Mouse (Mus musculus) hindbrain, embryonic 14.5 days (tissue): Measurements from ENCODE around the gene Tunar. TPM values are rescaled to one million over a fixed set of nuclear protein-coding genes. Genes with fewer than 3 reads are reported as not detected.

Experiments used
- ATAC-seq: fragments of 200-750 bp; cut with Nextera tagmentation; 2 replicates; pipeline ENCODE4 v1.8.0; 2017; ENCODE audit warnings: moderate number of reproducible peaks, mild to moderate bottlenecking, moderate TSS enrichment, moderate library complexity; ENCODE audit not compliant: low FRiP score
- DNase-seq: peaks from one replicate; pipeline ENCODE4 v3.0.0-alpha.2; 2015; ENCODE audit warnings: low spot score
- H3K27ac ChIP-seq: fragments of 300-500 bp; sonication (generic); 2 replicates; pipeline ENCODE4 v1.5.1; 2014; ENCODE audit warnings: mild to moderate bottlenecking, moderate library complexity
- H3K27me3 ChIP-seq: fragments of 300-500 bp; sonication (generic); 2 replicates; pipeline ENCODE4 v1.6.1; 2014; ENCODE audit warnings: mild to moderate bottlenecking, low read length, mixed read lengths; ENCODE audit not compliant: control insufficient read depth, insufficient read depth
- H3K36me3 ChIP-seq: fragments of 300-500 bp; sonication (generic); replicated peaks from 2 replicates; pipeline ENCODE4 v1.6.1; 2014; ENCODE audit not compliant: control insufficient read depth, insufficient read depth
- H3K4me1 ChIP-seq: fragments of 300-500 bp; sonication (generic); replicated peaks from 2 replicates; pipeline ENCODE4 v1.6.1; 2014; ENCODE audit warnings: antibody characterized with exemption, low read length, mixed read lengths; ENCODE audit not compliant: control insufficient read depth, insufficient read depth
- H3K4me2 ChIP-seq: fragments of 300-500 bp; sonication (generic); replicated peaks from 2 replicates; pipeline ENCODE4 v1.6.1; 2014; ENCODE audit warnings: mild to moderate bottlenecking, moderate library complexity
- H3K4me3 ChIP-seq: fragments of 300-500 bp; sonication (generic); replicated peaks from 2 replicates; pipeline ENCODE4 v1.5.1; 2014; ENCODE audit warnings: mild to moderate bottlenecking, low read length
- H3K9ac ChIP-seq: fragments of 300-500 bp; sonication (generic); 2 replicates; pipeline ENCODE4 v1.6.1; 2014
- H3K9me3 ChIP-seq: fragments of 300-500 bp; sonication (generic); 2 replicates; pipeline ENCODE4 v1.6.1; 2016; ENCODE audit warnings: low read length; ENCODE audit not compliant: control insufficient read depth
- WGBS: fragments of 180-500 bp; shearing (Covaris S2); extraction: QIAGEN DNeasy Blood & Tissue Kit; methylation state at CpG from one replicate; pipeline ENCODE4 v1.1.7; 2014; 5-methylcytosine and 5-hydroxymethylcytosine counted together
- polyA plus RNA-seq: library from polyadenylated mRNA; unstranded; fragments of >200 nt; fragmentation: Nextera tagmentation; extraction: Ambion mirVana; gene quantifications from 2 replicates; pipeline ENCODE4 v1.2.1, GENCODE M21; 2014

Gene Tunar
- polyA plus RNA-seq = 20.3 and 25.9 TPM in 2 replicates

GRCm38 (mm10) chr12:105333570-105333969, at the start of gene Tunar:
Tunar (plus strand) TSS chr12:105333870.
- H3K4me2 ChIP-seq = no peak within 1 kb of the TSS
- H3K4me1 ChIP-seq = peaks cover 17% of the 10 kb centered on the region
- WGBS = 90% methylated on average over 2 of the region's 2 CpGs
- no peak for DNase-seq
- H3K9ac ChIP-seq = no peak within 1 kb of the TSS
- H3K27ac ChIP-seq = no peak within 1 kb of the TSS
- no peak within 1 kb of the TSS for H3K4me3 ChIP-seq
- no peak for ATAC-seq
- H3K9me3 ChIP-seq = no peaks in the 10 kb centered on the region
- H3K36me3 ChIP-seq = no peaks in the 10 kb centered on the region
- H3K27me3 ChIP-seq = no peaks in the 10 kb centered on the region; the same call in 1 of the 2 replicates

GRCm38 (mm10) chr12:105312571-105313035, 21.1 kb upstream of the Tunar start:
- DNase-seq (no peak), ATAC-seq (no peak)
- Histone ChIP-seq H3K36me3 (no peaks in the 10 kb centered on the region), H3K9ac (no peak overlapping the region), H3K4me2 (no peak overlapping the region), H3K27ac (no peak overlapping the region), H3K4me3 (no peak overlapping the region), H3K9me3 (no peaks in the 10 kb centered on the region), H3K27me3 (no peaks in the 10 kb centered on the region), H3K4me1 (no peaks in the 10 kb centered on the region)
- WGBS = 70% methylated on average over 5 of the region's 5 CpGs

- Histone ChIP-seq H3K4me2 (no peak overlapping the region), H3K4me3 (no peak overlapping the region), H3K4me1 (no peaks in the 10 kb centered on the region), H3K27me3 (no peaks in the 10 kb centered on the region), H3K9ac (no peak overlapping the region), H3K9me3 (no peaks in the 10 kb centered on the region), H3K36me3 (no peaks in the 10 kb centered on the region), H3K27ac (no peak overlapping the region)
- WGBS = 96% methylated on average over 1 of the region's 1 CpGs
- DNase-seq = no peak
- ATAC-seq = no peak
Measured at GRCm38 (mm10) chr12:105314328-105314727, 19.3 kb upstream of the Tunar start.

- H3K4me2 ChIP-seq = no peak overlapping the region
- 27% methylated on average over 6 of the region's 6 CpGs for WGBS
- no peaks in the 10 kb centered on the region for H3K27me3 ChIP-seq
- H3K4me1 ChIP-seq = no peaks in the 10 kb centered on the region
- no peak for ATAC-seq
- no peaks in the 10 kb centered on the region for H3K36me3 ChIP-seq
- H3K4me3 ChIP-seq = no peak overlapping the region
- no peak overlapping the region for H3K9ac ChIP-seq
- no peak overlapping the region for H3K27ac ChIP-seq
- DNase-seq = no peak
- H3K9me3 ChIP-seq = no peaks in the 10 kb centered on the region
Measured at GRCm38 (mm10) chr12:105322160-105322559, 11.5 kb upstream of the Tunar start.

- H3K9me3 ChIP-seq = no peaks in the 10 kb centered on the region
- no peak overlapping the region for H3K27ac ChIP-seq
- 0 out of 2 replicates have a peak, but pooled peaks cover 7% of the 10 kb centered on the region for H3K4me1 ChIP-seq
- no peaks in the 10 kb centered on the region for H3K36me3 ChIP-seq
- no peak overlapping the region for H3K4me3 ChIP-seq
- no peaks in the 10 kb centered on the region for H3K27me3 ChIP-seq
- no peak overlapping the region for H3K9ac ChIP-seq
- H3K4me2 ChIP-seq = no peak overlapping the region
- no peak for ATAC-seq
- WGBS = 72% methylated on average over 5 of the region's 5 CpGs
- no peak for DNase-seq
Measured at GRCm38 (mm10) chr12:105327051-105327450, 6.6 kb upstream of the Tunar start.

GRCm38 (mm10) chr12:105328396-105328795, 5.3 kb upstream of the Tunar start:
- no peaks in the 10 kb centered on the region for H3K9me3 ChIP-seq
- 0 out of 2 replicates have a peak, but pooled peaks cover 7% of the 10 kb centered on the region for H3K4me1 ChIP-seq
- H3K4me3 ChIP-seq = no peak overlapping the region
- H3K27me3 ChIP-seq = no peaks in the 10 kb centered on the region
- no peak for DNase-seq
- ATAC-seq = no peak
- no peak overlapping the region for H3K4me2 ChIP-seq
- WGBS = 72% methylated on average over 11 of the region's 11 CpGs
- no peak overlapping the region for H3K27ac ChIP-seq
- no peaks in the 10 kb centered on the region for H3K36me3 ChIP-seq
- H3K9ac ChIP-seq = no peak overlapping the region

- Histone ChIP-seq H3K4me3 (peak overlapping the region; percentile 77), H3K9me3 (no peaks in the 10 kb centered on the region), H3K9ac (peak overlapping the region; percentile 80), H3K36me3 (no peaks in the 10 kb centered on the region), H3K27ac (peak overlapping the region; percentile 89), H3K4me1 (peaks cover 24% of the 10 kb centered on the region), H3K4me2 (peak overlapping the region; percentile 87), H3K27me3 (no peaks in the 10 kb centered on the region; the same call in 1 of the 2 replicates)
- ATAC-seq = peak; percentile 9; the same call in 1 of the 2 replicates
- no peak for DNase-seq
- WGBS = 17% methylated on average over 8 of the region's 8 CpGs
Measured at GRCm38 (mm10) chr12:105336094-105336420, 2.4 kb downstream of the Tunar start.

- Histone ChIP-seq H3K36me3 (no peaks in the 10 kb centered on the region), H3K27me3 (no peaks in the 10 kb centered on the region; the same call in 1 of the 2 replicates), H3K4me3 (peak overlapping the region; percentile 77), H3K9me3 (no peaks in the 10 kb centered on the region), H3K4me2 (peak overlapping the region; percentile 87), H3K9ac (peak overlapping the region; percentile 80), H3K27ac (peak overlapping the region; percentile 89), H3K4me1 (peaks cover 24% of the 10 kb centered on the region)
- peak; percentile 92 for ATAC-seq
- under 1% methylated on average over 71 of the region's 77 CpGs for WGBS
- DNase-seq = peak; percentile 78
Measured at GRCm38 (mm10) chr12:105336421-105337289, 3.0 kb downstream of the Tunar start.

GRCm38 (mm10) chr12:105337290-105338005, 3.8 kb downstream of the Tunar start:
- no peaks in the 10 kb centered on the region for H3K36me3 ChIP-seq
- no peaks in the 10 kb centered on the region; the same call in 1 of the 2 replicates for H3K27me3 ChIP-seq
- ATAC-seq = peak; percentile 16; the same call in 1 of the 2 replicates
- no peak for DNase-seq
- H3K4me1 ChIP-seq = peaks cover 24% of the 10 kb centered on the region
- peak overlapping the region; percentile 80 for H3K9ac ChIP-seq
- H3K4me3 ChIP-seq = peak overlapping the region; percentile 77
- peak overlapping the region; percentile 87 for H3K4me2 ChIP-seq
- 5% methylated on average over 31 of the region's 31 CpGs for WGBS
- no peaks in the 10 kb centered on the region for H3K9me3 ChIP-seq
- H3K27ac ChIP-seq = peak overlapping the region; percentile 89
